Mouse (Mus musculus): ENCODE measurements around the gene Tmeff2.

- TF ChIP-seq CTCF (conservative IDR thresholded peaks at IDR 0.05; ENCODE audit: low read length) (no peak), NANOG (IDR thresholded peaks at IDR 0.05; ENCODE audit: borderline replicate concordance, low read length) (no peak), POU5F1 (IDR thresholded peaks at IDR 0.05; ENCODE audit: borderline replicate concordance, low read length) (no peak)
Measured at GRCm38 (mm10) chr1:51225156-51225555, 324.7 kb downstream of the Tmeff2 start.
